Mouse (Mus musculus): ENCODE measurements at regions not wholly inside any gene's neighbourhood (a gene's known extent, or its start where the extent isn't known, plus 50 kb on each side); places are given as distances from the start of the nearest gene placed in this dataset.

DNA sequence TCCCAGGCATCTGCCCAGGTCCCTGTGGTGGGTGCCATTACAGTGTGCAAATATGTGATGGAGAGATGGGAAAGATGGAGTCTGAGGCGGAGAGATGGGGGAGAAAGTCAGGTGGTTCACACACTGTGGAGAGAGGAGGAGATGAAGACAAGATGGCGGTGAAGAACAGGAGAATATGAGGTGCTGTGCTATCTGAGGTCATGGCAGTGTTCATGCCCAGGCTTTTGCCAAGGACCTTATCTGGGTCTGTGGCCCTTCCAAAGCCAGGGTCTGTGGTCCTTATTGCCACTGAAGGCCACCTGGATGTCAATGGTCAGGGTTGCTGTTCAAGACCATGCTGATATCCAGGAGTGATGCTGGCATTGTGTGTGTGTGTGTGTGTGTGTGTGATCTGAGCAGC lies 212.8 kb downstream of the Diras2 start:
- TF ChIP-seq EP300 (IDR thresholded peaks at IDR 0.05; ENCODE audit: insufficient read depth, low read depth, low read length) (no peak), CTCF (IDR thresholded peaks at IDR 0.05; ENCODE audit: low read depth, low read length) (no peak), POLR2A (IDR thresholded peaks at IDR 0.05; ENCODE audit: insufficient read depth, low read length) (no peak)

Measured in ES-Bruce4 (cell line).